Mouse (Mus musculus) forebrain, postnatal 0 days (tissue): ENCODE results near the gene Gid8. TPM values are rescaled to one million over a fixed set of nuclear protein-coding genes. Genes with fewer than 3 reads are reported as not detected.
A peak's percentile ranks its signal among the peaks of the same experiment; 100 is the strongest.

Source experiments
- ATAC-seq: fragments of 200-750 bp; cut with Nextera tagmentation; 2 replicates; pipeline ENCODE4 v1.8.0; 2017; ENCODE audit warnings: mild to moderate bottlenecking, moderate library complexity
- DNase-seq: peaks from one replicate; pipeline ENCODE4 v3.0.0-alpha.2; 2015
- H3K27ac ChIP-seq: fragments of 300-500 bp; sonication (generic); 2 replicates; pipeline ENCODE4 v1.5.1; 2014; ENCODE audit warnings: low read depth, mild to moderate bottlenecking, antibody characterized with exemption, low read length, moderate library complexity, mixed read lengths
- H3K27me3 ChIP-seq: fragments of 300-500 bp; sonication (generic); 2 replicates; pipeline ENCODE4 v1.6.1; 2014; ENCODE audit warnings: mild to moderate bottlenecking, low read length, mixed read lengths; ENCODE audit not compliant: insufficient read depth
- H3K36me3 ChIP-seq: fragments of 300-500 bp; sonication (generic); 2 replicates; pipeline ENCODE4 v1.6.1; 2014; ENCODE audit warnings: mild to moderate bottlenecking, moderate library complexity; ENCODE audit not compliant: insufficient read depth
- H3K4me1 ChIP-seq: fragments of 300-500 bp; sonication (generic); 2 replicates; pipeline ENCODE4 v1.6.1; 2014; ENCODE audit warnings: antibody characterized with exemption; ENCODE audit not compliant: insufficient read depth
- H3K4me2 ChIP-seq: fragments of 300-500 bp; sonication (generic); 2 replicates; pipeline ENCODE4 v1.6.1; 2014; ENCODE audit warnings: low read depth, mild to moderate bottlenecking, moderate library complexity
- H3K4me3 ChIP-seq: fragments of 300-500 bp; sonication (generic); 2 replicates; pipeline ENCODE4 v1.5.1; 2014; ENCODE audit warnings: low read depth, low read length, mixed read lengths
- H3K9ac ChIP-seq: fragments of 300-500 bp; sonication (generic); 2 replicates; pipeline ENCODE4 v1.6.1; 2014; ENCODE audit warnings: mild to moderate bottlenecking
- H3K9me3 ChIP-seq: fragments of 300-500 bp; sonication (generic); 2 replicates; pipeline ENCODE4 v1.6.1; 2016; ENCODE audit warnings: low read length
- CTCF ChIP-seq: sonication (generic); IDR thresholded peaks from 2 replicates; pipeline ENCODE4 v1.5.1; 2016; ENCODE audit warnings: antibody characterized with exemption, control low read depth, low read depth
- WGBS: fragments of 180-500 bp; shearing (Covaris S2); extraction: QIAGEN DNeasy Blood & Tissue Kit; methylation state at CpG from one replicate; pipeline ENCODE4 v1.1.7; 2014; 5-methylcytosine and 5-hydroxymethylcytosine counted together
- polyA plus RNA-seq: library from polyadenylated mRNA; unstranded; fragments of >200 nt; fragmentation: Nextera tagmentation; extraction: Ambion mirVana; gene quantifications from 2 replicates; pipeline ENCODE4 v1.2.1, GENCODE M21; 2015
- total RNA-seq: library from RNA; depleted of rRNA; stranded (reverse); fragments of >200 nt; gene quantifications from 2 replicates; pipeline ENCODE4 v1.2.3, GENCODE M21; 2014; rRNA removed

Gene Gid8
- total and polyA plus RNA-seq, 2 experiments from 2014 or later = 50.6 to 69.9 TPM

DNA sequence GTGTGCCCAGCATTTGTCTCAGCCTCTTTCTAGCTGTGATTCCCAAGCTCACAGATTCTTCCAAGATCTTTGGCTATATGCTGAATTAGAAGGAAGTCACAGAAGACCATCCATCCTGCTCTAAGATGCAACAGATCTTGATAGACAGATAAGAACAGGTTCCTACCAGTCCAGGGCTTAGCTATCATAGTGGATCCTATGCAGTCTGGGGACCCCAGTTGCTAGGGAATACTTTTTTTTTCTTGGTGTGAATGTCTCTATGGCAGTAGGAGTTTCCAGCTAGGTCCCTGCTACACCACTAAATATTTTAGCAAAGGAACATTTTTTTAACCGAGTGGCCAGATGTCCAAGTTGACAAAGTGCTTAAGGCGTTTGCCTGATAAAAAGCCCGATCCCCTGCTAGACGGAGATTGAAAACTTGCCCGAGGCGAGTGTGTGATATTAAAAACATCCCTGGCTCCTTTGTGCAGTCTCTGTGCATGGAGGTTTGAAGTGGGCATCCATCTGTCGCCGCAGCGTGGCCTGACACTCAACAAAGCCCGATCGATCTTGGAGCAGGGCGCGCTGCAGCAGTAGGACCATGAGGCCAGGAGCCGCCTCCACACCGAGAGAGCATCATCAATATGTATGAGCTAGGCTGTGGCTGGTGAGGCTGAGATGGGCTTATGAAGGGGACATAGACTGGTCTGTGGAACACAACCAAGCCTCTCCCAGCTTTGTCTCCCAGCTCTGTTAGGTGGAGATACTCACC, 48.8 kb downstream of the Gid8 start:
- peak overlapping the region; percentile 9; the same call in 1 of the 2 replicates for H3K27ac ChIP-seq
- H3K4me3 ChIP-seq = no peak overlapping the region
- no peaks in the 10 kb centered on the region; the same call in 1 of the 2 replicates for H3K27me3 ChIP-seq
- ATAC-seq (peak; percentile 69), DNase-seq (peak; percentile 40)
- TF ChIP-seq CTCF = no peak
- H3K4me2 ChIP-seq = no peak overlapping the region
- 27% methylated on average over 15 of the region's 15 CpGs for WGBS
- no peaks in the 10 kb centered on the region for H3K36me3 ChIP-seq
- no peaks in the 10 kb centered on the region for H3K4me1 ChIP-seq
- H3K9ac ChIP-seq = no peak overlapping the region
- no peaks in the 10 kb centered on the region for H3K9me3 ChIP-seq

DNA sequence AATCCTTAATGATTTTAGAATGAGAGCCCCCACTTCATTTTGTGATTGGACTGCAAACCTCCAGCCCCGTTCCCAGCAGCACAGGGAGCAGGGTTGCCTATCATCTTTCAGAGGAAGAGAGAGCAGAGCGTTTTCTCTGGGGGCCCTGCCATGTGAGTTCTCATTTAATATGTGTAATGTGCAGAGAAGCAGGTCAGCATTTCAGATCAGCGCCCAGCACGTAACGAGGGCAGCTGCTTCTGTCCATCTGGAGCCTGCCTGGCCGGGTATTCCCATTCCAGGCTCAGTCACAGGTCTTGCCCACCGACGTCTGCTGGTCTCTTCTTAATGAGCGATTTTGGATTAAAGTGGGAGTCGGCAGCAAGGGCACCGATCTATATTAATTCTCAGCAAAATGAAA, 55.1 kb downstream of the Gid8 start:
- no peak for DNase-seq
- TF ChIP-seq CTCF = no peak
- 49% methylated on average over 11 of the region's 11 CpGs for WGBS
- no peaks in the 10 kb centered on the region; the same call in 1 of the 2 replicates for H3K27me3 ChIP-seq
- H3K27ac ChIP-seq = no peak overlapping the region
- ATAC-seq = no peak
- H3K36me3 ChIP-seq = no peaks in the 10 kb centered on the region
- H3K4me3 ChIP-seq = no peak overlapping the region
- H3K9me3 ChIP-seq = no peaks in the 10 kb centered on the region
- no peaks in the 10 kb centered on the region for H3K4me1 ChIP-seq
- H3K4me2 ChIP-seq = no peak overlapping the region
- no peak overlapping the region for H3K9ac ChIP-seq

DNA sequence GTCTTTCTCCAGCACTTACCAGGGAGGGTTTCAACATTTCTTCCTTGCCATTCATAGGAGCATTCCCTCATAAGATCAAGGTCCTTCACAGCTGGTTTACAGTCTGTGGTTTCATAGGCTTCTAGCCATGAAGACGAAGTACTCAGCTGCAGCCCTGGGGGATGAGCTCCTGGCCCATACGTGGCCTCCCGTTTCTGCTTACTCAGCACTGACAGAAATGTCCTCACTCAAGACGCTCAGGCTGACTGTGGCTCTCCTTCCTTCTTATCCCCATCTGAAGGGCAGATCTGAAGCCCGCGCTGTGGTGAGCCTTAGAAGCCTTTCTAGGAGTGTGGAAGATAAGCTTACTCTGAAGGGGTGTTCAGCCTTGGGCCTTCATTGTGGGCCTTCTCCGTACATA, 55.8 kb downstream of the Gid8 start:
- TF ChIP-seq CTCF = no peak
- WGBS = 83% methylated on average over 7 of the region's 7 CpGs
- no peaks in the 10 kb centered on the region; the same call in 1 of the 2 replicates for H3K27me3 ChIP-seq
- ATAC-seq (no peak), DNase-seq (no peak)
- no peaks in the 10 kb centered on the region for H3K9me3 ChIP-seq
- no peaks in the 10 kb centered on the region for H3K4me1 ChIP-seq
- no peak overlapping the region for H3K9ac ChIP-seq
- no peak overlapping the region for H3K4me3 ChIP-seq
- H3K36me3 ChIP-seq = no peaks in the 10 kb centered on the region
- H3K4me2 ChIP-seq = no peak overlapping the region
- no peak overlapping the region for H3K27ac ChIP-seq

Other genes starting within 250 kb of the Gid8 start
- 19.8 and 35.8 TPM in 2 replicates for gene Ntsr1, start 210.1 kb upstream of the Gid8 start, total RNA-seq
- 13.2 and 18.1 TPM in 2 replicates for gene Ntsr1, start 210.1 kb upstream of the Gid8 start, polyA plus RNA-seq
- 55.0 and 63.2 TPM in 2 replicates for gene Mrgbp, start 128.8 kb upstream of the Gid8 start, total RNA-seq
- 31.8 and 34.2 TPM in 2 replicates for gene Mrgbp, start 128.8 kb upstream of the Gid8 start, polyA plus RNA-seq
- gene Ogfr, start 120.9 kb upstream of the Gid8 start, total RNA-seq = 116 and 127 TPM in 2 replicates
- gene Ogfr, start 120.9 kb upstream of the Gid8 start, polyA plus RNA-seq = 84.7 and 86.0 TPM in 2 replicates
- 42.4 and 47.9 TPM in 2 replicates for gene Col9a3, start 112.3 kb upstream of the Gid8 start, total RNA-seq
- gene Col9a3, start 112.3 kb upstream of the Gid8 start, polyA plus RNA-seq = 46.8 and 49.5 TPM in 2 replicates
- gene Tcfl5, start 67.4 kb upstream of the Gid8 start, total RNA-seq = 5.3 and 5.9 TPM in 2 replicates
- 0.88 and 1.2 TPM in 2 replicates for gene Tcfl5, start 67.4 kb upstream of the Gid8 start, polyA plus RNA-seq
- 41.2 and 50.2 TPM in 2 replicates for gene Dido1, start 118 bp upstream of the Gid8 start, total RNA-seq
- 12.2 and 17.6 TPM in 2 replicates for gene Dido1, start 118 bp upstream of the Gid8 start, polyA plus RNA-seq
- gene Slc17a9, start 15.1 kb downstream of the Gid8 start, total RNA-seq = 0.10 and 0.38 TPM in 2 replicates
- 0.10 and 0.19 TPM in 2 replicates for gene Slc17a9, start 15.1 kb downstream of the Gid8 start, polyA plus RNA-seq
- 0.33 and 0.46 TPM in 2 replicates for gene Bhlhe23, start 66.8 kb downstream of the Gid8 start, total RNA-seq
- gene Bhlhe23, start 66.8 kb downstream of the Gid8 start, polyA plus RNA-seq = 0.18 and 0.71 TPM in 2 replicates
- 26.0 and 31.2 TPM in 2 replicates for gene Ythdf1, start 210.8 kb downstream of the Gid8 start, total RNA-seq
- 49.9 and 51.7 TPM in 2 replicates for gene Ythdf1, start 210.8 kb downstream of the Gid8 start, polyA plus RNA-seq
- 0.38 TPM in 1 of 2 replicates, not detected in the other for gene Birc7, start 218.9 kb downstream of the Gid8 start, total RNA-seq
- 0.13 and 0.24 TPM in 2 replicates for gene Birc7, start 218.9 kb downstream of the Gid8 start, polyA plus RNA-seq
- 35.9 and 43.7 TPM in 2 replicates for gene Nkain4, start 244.6 kb downstream of the Gid8 start, total RNA-seq
- gene Nkain4, start 244.6 kb downstream of the Gid8 start, polyA plus RNA-seq = 80.9 and 87.5 TPM in 2 replicates